Mouse (Mus musculus): ENCODE data around the gene Ldlrap1.

GRCm38 (mm10) chr4:134740186-134740585 is 27.6 kb downstream of the Ldlrap1 start:
- TF ChIP-seq CTCF (IDR thresholded peaks at IDR 0.05; ENCODE audit: low read depth) (no peak), EP300 (IDR thresholded peaks at IDR 0.05; ENCODE audit: low read depth) (no peak)

All from liver, postnatal 0 days (tissue).